Mouse (Mus musculus): ENCODE measurements around the gene Pole2. TPM values are rescaled to one million over a fixed set of nuclear protein-coding genes. Genes with fewer than 3 reads are reported as not detected.
"Not testable (repeated sequence)": the region's sequence is repeated elsewhere in the genome, so short reads cannot be mapped to it uniquely, and the experiment has no call there.

The Pole2 gene
- total RNA-seq, 1 experiment from 2014 or later: 60.9 TPM

DNA sequence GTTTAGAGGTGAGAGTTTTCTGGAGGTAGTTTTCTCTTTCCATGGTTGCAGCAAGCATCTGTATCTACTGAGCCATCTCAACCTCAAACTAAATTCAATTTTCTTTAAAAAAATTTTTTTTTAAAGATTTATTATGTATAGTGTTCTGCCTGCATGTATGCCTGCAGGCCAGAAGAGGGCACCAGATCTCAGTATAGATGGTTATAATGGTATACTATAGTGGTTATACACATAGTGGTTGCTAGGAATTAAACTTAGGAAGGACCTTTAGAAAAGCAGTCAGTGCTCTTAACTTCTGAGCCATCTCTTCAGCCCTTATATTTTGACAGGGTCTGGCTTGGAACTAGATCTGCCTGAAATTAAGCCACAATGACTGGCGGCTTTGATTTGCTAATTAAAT is 37.5 kb downstream of the Pole2 start:
- no peak for ATAC-seq (replicated peaks in 1 of 2; ENCODE audit: insufficient read depth in 1 of 2, low FRiP score in 2 of 2, low TSS enrichment in 1 of 2, low read depth in 1 of 2, poor library complexity in 2 of 2, severe bottlenecking in 2 of 2)

DNA sequence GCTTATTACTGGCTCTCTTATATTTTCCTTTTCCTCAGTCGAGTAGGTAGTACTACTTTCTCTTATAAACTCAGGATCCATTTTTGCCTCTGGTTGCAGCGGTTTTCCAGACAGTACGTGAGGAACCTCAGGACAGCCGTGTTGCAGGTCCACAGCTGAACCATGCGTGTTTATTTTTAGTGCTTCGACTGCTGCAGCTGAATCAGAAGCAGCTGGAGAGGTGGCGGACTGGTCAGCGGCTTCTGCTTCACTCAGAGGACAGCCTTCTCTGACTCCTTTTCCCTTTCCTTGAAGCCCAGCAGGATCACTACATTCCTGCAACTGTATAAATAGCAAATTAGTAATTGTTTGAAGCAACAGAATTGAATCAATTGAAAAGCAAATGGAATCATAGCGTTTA is 37.9 kb downstream of the Pole2 start:
- no peak for ATAC-seq (replicated peaks in 1 of 2; ENCODE audit: insufficient read depth in 1 of 2, low FRiP score in 2 of 2, low TSS enrichment in 1 of 2, low read depth in 1 of 2, poor library complexity in 2 of 2, severe bottlenecking in 2 of 2)

DNA sequence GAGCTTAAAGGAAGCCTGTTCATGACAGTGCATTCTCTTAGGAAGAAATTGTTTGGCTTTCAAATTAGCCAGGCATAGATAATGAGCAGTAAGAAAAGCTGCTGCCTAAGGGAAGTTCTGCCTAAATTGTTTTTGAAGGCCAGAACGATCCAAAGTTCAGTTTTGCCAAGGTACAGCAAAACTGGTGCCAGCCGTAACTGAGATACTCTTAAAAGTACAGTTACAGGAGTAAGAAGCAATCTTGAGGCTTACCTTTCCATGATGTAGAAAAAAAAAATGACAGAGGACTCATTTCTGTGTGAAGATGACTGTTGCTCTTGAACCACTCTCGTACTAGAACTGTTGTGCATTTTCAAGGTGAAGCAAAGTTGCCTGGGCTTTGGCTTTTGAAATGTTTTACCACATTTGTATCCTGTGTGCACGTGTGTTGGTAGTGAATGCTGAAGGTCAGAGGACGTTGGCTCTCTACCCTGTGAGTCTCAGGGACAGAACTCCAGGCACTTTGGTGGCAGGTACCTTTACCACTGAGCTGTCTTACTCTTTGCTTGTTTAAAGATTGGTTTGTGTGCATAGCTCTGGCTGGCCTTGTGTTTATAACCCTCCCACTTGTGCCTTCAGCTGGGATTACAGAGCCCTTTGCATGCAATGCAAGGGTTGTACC is 41.1 kb downstream of the Pole2 start:
- no peak for ATAC-seq (replicated peaks in 1 of 2; ENCODE audit: insufficient read depth in 1 of 2, low FRiP score in 2 of 2, low TSS enrichment in 1 of 2, low read depth in 1 of 2, poor library complexity in 2 of 2, severe bottlenecking in 2 of 2)

DNA sequence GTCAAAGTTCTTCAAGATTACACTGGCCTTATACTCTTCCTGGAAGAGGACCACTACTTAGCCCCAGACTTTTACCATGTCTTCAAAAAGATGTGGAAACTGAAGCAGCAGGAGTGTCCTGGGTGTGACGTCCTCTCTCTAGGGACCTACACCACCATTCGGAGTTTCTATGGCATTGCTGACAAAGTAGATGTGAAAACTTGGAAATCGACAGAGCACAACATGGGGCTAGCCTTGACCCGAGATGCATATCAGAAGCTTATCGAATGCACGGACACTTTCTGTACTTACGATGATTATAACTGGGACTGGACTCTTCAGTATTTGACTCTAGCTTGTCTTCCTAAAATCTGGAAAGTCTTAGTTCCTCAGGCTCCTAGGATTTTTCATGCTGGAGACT is 42.6 kb downstream of the Pole2 start:
- no peak for ATAC-seq (replicated peaks in 1 of 2; ENCODE audit: insufficient read depth in 1 of 2, low FRiP score in 2 of 2, low TSS enrichment in 1 of 2, low read depth in 1 of 2, poor library complexity in 2 of 2, severe bottlenecking in 2 of 2)

DNA sequence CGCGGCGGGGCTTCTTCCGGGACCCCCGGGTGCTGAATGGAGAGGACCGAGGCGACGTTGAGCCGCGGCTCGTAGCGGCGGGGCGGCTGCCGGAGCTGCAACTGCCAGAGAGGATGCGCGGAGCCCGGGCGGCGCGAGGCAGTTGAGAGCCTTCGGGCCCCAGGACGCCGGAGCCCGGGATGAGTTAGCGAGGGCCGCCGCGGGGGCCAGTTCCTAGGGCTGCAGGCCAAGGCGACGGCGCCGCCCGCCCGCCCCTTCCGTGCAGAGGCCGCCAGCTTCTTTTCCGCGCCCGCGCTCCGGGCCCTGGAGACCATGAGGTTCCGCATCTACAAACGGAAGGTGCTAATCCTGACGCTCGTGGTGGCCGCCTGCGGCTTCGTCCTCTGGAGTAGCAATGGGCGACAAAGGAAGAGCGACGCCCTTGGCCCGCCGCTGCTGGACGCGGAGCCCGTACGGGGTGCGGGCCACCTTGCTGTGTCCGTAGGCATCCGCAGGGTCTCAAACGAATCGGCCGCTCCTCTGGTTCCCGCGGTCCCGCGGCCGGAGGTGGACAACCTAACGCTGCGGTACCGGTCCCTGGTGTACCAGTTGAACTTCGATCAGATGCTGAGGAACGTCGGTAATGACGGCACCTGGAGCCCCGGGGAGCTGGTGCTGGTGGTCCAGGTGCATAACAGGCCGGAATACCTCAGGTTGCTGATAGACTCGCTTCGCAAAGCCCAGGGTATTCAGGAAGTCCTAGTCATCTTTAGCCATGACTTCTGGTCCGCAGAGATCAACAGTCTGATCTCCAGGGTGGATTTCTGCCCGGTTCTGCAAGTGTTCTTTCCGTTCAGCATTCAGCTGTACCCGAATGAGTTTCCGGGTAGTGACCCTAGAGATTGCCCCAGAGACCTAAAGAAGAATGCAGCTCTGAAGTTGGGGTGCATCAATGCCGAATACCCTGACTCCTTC is 43.4 kb downstream of the Pole2 start:
- peak; percentile 30 to 54 for ATAC-seq (replicated peaks in 1 of 2; ENCODE audit: insufficient read depth in 1 of 2, low FRiP score in 2 of 2, low TSS enrichment in 1 of 2, low read depth in 1 of 2, poor library complexity in 2 of 2, severe bottlenecking in 2 of 2)

DNA sequence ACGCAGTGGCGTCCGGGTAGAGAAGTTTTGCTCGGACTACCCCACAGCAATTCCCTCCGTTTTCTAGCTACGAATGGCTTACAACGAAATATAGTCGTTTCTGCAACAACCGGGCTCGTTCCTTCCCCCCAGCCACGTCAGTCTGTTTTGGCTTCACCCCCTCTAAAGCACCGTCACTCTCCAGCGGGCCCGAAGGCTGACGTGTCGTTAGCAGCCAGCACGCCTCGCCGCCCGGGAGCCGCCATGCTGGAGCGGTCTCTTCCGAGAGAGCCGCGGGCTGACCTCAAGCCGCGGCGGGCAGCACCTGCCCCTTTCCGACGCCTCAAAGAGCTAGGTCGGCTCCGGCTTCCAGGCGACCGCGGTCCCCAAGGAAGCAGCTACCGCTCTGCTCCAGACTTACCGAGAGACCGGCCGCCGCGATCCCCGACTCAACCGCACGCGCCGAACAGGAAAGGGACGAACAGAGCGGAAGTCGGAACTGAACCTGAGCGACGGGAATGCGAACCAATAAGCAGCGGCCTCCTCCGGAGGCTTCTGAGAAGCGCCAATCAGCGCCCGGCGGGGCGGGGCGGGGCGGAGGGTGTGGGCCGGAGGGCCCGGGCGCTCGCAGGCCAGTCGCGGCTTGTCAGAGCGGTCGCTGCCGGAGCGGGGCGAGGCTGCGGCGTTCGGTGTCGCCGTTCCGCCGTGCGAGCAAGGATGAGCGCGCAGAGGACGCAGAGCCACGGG is 44.2 kb downstream of the Pole2 start, which contains the start of the genes Rpl36al and Mgat2:
Gene Rpl36al (minus strand): TSS at position 501 of the 726 bp plus-strand sequence.
Gene Mgat2 (plus strand): TSS at position 575 of the 726 bp plus-strand sequence.
- peak; percentile 93 for ATAC-seq (replicated peaks in 1 of 2; ENCODE audit: insufficient read depth in 1 of 2, low FRiP score in 2 of 2, low TSS enrichment in 1 of 2, low read depth in 1 of 2, poor library complexity in 2 of 2, severe bottlenecking in 2 of 2)

DNA sequence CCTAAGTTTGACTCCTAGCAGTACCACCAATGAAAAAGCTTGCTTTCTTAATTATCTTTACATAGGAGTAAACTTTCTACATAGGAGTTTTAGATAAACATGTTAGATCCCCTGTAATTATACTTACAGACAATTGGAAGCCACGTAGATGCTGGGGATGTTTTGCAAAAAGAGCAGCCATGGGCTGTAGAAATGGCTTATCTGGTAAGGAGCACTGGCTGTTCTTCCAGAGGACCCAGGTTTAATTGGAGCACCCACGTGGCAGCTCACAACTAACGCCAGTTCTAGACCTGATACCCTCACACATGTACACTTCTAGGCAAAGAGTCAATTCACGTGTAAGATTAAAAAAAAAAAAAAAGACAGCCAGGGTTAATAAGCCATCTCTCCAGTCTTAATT is 46.2 kb downstream of the Pole2 start:
- ATAC-seq (replicated peaks in 1 of 2; ENCODE audit: insufficient read depth in 1 of 2, low FRiP score in 2 of 2, low TSS enrichment in 1 of 2, low read depth in 1 of 2, poor library complexity in 2 of 2, severe bottlenecking in 2 of 2): no peak

DNA sequence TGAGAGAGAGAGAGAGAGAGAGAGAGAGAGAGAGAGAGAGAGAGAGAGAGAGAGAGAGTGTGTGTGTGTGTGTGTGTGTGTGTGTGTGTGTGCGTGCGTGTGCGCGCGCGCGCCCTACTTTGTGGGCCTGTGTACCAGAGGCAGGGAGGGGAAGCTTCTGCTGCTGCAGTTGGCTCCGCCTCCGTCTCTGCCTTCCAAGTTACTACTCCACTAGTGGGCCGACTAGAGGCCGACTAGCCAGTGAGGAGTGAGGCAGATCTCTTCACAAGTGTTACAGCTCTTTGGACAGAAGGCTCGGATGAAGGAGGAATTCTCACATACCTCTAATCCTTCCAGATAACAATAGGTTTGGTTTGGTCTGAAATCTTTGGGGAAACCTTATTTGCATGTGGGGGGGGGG is 48.6 kb downstream of the Pole2 start:
- ATAC-seq (replicated peaks in 1 of 2; ENCODE audit: insufficient read depth in 1 of 2, low FRiP score in 2 of 2, low TSS enrichment in 1 of 2, low read depth in 1 of 2, poor library complexity in 2 of 2, severe bottlenecking in 2 of 2): no peak

DNA sequence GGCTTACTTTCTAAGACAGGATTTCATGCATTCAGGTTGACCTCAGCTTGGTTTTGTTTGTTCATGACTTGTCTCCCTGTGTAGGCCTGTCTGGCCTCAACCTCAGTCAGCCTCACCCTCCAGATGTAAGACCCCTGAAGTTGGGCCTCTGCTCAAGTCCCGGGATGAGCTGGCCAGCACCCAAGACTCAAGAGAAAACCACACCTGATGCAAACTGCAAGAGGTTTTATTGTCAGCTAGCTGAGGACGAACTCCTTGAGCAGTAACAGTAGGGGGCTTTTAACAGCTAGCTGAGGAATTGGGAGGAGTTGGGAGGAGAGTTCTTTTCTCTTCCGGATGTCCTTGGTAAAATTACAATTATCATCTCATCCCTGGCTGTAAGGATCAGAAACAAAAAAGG is 50.5 kb downstream of the Pole2 start:
- no peak for ATAC-seq (replicated peaks in 1 of 2; ENCODE audit: insufficient read depth in 1 of 2, low FRiP score in 2 of 2, low TSS enrichment in 1 of 2, low read depth in 1 of 2, poor library complexity in 2 of 2, severe bottlenecking in 2 of 2)

DNA sequence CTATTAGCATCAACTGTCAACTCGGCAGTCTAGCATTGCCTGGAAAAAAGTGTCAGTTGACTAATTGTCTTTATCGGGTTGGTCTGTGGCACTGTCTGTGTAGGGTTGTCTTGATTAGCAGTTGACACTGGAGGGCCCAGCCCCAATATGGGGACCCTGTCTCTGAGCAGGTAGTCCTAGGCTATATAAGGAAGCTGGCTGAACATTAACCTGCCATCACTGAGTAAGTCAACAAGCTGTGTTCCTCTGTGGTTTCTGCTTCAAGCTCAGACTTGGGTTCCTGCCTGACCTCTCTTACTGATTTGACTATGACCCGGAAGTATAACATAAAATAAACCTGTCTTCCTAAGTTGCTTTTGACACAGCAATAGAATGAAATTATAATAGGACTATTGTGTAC is 52.0 kb downstream of the Pole2 start:
- ATAC-seq (replicated peaks in 1 of 2; ENCODE audit: insufficient read depth in 1 of 2, low FRiP score in 2 of 2, low TSS enrichment in 1 of 2, low read depth in 1 of 2, poor library complexity in 2 of 2, severe bottlenecking in 2 of 2): no peak

DNA sequence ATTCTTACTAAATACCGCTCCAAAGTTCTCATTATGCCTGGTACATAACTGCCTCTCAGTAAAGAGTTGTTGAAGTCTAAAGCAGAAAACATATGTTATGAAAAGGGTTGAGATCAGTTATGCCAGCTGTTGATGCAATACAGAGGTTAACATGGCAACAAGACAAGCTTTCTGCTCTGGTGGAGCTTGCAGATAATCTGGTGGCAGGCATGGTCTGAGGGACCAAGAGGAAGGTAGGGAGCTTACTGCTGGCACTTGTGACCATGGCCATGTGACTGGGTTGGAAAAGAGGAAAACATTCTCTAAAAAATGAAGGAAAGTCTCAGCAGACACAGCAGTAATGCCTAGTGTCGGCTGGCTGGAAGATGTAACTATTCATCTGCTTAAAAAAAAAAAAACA is 56.7 kb downstream of the Pole2 start:
- ATAC-seq (replicated peaks in 1 of 2; ENCODE audit: insufficient read depth in 1 of 2, low FRiP score in 2 of 2, low TSS enrichment in 1 of 2, low read depth in 1 of 2, poor library complexity in 2 of 2, severe bottlenecking in 2 of 2): no peak

DNA sequence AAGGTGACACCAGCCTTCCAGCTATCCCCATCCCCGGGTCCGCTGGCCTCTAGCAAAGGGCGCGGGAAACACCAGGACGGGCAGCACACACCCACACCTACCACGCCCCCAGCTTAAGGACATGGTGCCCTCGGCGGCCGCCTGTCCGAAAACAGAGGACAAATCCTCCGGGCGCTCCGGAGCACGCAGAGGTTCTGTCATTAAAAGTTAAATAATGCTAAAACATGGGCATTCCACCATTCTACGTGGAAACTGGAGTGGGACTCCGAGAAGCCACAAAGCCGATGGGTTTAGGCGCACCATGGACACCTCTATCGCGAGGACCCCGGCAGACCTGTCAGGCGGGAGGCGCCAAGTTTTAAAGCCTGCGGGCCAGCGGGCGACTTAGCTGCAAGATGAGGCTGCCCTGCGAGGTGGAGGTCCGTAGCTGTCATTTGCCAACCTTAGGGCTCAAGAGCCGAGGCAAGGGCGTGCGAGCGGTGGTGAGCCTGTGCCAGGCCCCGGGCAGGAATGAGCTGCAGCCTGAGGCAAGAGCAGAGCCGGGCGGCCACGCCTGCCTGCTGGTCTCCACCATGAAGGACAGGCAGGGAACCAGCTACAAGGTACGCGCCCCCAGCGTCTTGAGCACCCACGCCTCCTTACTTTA is 59.4 kb downstream of the Pole2 start, which contains the start of gene Lrr1:
Gene Lrr1 (plus strand): TSS at position 354 of the 646 bp plus-strand sequence.
- ATAC-seq (replicated peaks in 1 of 2; ENCODE audit: insufficient read depth in 1 of 2, low FRiP score in 2 of 2, low TSS enrichment in 1 of 2, low read depth in 1 of 2, poor library complexity in 2 of 2, severe bottlenecking in 2 of 2): peak; percentile 94 to 96

DNA sequence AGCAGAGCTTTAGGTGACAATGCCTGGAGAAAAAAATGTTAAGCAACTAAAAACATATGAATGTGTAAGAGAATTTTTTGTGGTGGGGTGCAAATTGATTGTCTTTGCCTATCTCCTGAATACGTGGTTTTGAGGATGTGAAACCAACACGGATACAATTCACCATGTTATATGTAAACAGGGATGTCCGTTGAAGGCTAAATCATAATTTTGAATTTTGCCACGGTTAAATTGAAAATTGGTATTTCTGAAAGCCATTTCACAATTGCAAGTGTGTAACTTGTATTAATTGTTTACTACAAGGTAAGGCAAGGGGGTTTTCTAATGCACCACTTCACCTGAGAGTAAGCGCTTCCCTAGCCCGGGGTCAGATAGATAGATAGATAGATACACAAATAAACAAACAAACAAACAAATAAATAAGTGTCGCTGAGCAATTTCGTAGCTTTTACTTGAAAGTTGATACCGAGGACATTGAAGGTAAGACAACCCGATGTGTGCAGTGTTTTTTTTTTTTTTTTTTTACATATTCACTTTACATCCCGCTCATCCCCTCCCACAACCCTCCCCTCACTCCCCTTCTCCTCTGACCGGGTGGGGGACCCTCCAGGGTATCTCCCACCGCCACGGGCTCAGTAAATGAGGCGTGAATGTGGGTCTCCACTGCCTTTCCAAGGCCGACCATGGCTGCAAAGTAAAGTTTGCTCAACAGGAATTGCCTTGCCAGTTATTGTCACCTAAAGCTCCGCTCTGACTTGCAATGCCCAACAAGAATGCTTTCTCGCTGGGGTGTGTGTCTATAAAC is 60.1 kb downstream of the Pole2 start:
- no peak for ATAC-seq (replicated peaks in 1 of 2; ENCODE audit: insufficient read depth in 1 of 2, low FRiP score in 2 of 2, low TSS enrichment in 1 of 2, low read depth in 1 of 2, poor library complexity in 2 of 2, severe bottlenecking in 2 of 2)

DNA sequence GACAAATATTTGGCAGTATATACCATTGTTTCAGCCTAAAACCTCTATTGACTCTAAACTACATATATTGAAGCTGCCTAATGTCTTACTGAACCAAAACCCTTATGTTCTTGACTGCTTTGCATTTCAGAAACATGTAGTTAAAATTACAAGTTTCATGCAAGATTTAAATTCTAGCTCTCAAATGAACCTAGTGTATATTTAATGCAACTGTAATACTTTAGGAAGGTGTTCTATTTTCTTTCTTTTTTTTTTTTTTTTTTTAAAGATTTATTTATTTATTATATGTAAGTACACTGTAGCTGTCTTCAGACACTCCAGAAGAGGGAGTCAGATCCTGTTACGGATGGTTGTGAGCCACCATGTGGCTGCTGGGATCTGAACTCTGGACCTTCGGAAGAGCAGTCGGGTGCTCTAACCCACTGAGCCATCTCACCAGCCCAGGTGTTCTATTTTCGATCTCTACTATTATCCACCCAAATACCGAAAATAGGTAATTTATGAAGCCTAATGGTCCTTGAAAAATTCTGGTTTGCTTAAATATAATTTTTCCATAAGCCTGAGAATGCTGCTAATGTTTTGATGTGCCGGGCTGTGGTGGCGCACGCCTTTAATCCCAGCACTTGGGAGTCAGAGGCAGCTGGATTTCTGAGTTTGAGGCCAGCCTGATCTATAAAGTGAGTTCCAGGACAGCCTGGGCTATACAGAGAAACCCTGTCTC is 61.0 kb downstream of the Pole2 start:
- not testable (repeated sequence) for ATAC-seq (replicated peaks in 1 of 2; ENCODE audit: insufficient read depth in 1 of 2, low FRiP score in 2 of 2, low TSS enrichment in 1 of 2, low read depth in 1 of 2, poor library complexity in 2 of 2, severe bottlenecking in 2 of 2)

DNA sequence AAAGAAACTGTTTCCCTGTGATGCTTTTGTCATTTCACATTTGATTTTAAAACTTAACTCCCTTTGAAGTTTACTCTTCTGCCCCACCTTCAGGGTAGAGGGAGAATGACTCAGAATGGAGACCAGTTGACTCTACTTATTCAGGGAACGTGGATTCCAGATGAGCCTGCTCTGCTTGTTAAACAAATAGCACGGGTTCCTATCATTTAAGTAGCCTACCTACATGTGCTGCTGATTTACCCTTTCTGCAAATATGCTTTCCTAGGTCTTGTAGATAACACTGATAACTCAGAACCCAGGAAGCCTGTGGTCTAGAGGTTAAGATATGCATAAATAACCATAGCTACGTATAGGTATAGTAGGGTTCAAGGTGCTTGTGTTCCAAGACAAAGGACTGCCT is 63.1 kb downstream of the Pole2 start:
- no peak for ATAC-seq (replicated peaks in 1 of 2; ENCODE audit: insufficient read depth in 1 of 2, low FRiP score in 2 of 2, low TSS enrichment in 1 of 2, low read depth in 1 of 2, poor library complexity in 2 of 2, severe bottlenecking in 2 of 2)

DNA sequence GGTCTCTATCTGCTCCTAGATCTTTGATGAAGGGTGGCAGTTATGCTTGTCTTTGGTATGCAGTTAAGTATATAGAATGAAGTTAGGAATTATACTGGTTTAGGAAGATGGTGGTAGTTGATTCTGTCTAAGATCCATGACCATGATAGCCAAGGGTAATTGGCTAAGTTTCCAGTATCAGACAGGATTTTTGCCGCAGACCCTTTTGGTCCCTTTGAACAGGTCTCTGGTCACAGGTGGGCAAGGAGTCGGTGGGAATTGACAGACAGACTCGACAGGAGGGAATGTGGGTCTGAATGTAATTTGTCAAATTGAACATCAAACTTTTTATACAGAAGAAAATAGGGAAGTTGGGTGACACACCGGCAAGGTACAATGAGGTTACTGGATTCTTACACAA is 64.4 kb downstream of the Pole2 start:
- ATAC-seq (replicated peaks in 1 of 2; ENCODE audit: insufficient read depth in 1 of 2, low FRiP score in 2 of 2, low TSS enrichment in 1 of 2, low read depth in 1 of 2, poor library complexity in 2 of 2, severe bottlenecking in 2 of 2): not testable (repeated sequence)

Data from hematopoietic stem cell, adult 5-6 weeks (primary cell).